Mouse (Mus musculus): ENCODE results near the gene Ghrhr.

Ghrhr gene

DNA sequence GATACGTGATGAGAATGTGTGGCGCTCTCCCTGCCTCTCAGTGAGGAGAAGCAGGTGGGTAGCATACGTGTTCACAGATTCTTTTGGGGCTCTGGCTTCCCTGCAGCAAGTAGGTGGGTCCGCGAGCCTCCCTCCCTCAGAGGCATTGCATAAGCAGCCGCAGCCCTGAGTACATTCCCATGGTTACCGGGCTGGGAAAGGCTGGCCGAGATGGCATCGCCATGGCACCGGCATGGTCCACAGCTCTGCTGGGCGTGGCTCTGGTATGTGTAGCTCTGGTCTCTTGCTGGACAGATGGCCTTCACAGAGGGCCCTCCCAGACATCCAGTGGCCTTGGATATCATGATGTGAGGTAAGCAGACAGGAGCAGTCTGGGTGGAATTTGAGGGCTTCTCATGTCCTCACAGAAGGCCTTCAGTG lies 20.5 kb downstream of the Ghrhr start:
- DNase-seq (ENCODE audit: low read depth, low spot score), result no peak
- Histone ChIP-seq H3K27me3 (ENCODE audit: control insufficient read depth, insufficient read depth, low read length, poor library complexity, severe bottlenecking) (no peaks in the 10 kb centered on the region), H3K36me3 (ENCODE audit: control insufficient read depth, insufficient read depth, low read length, poor library complexity, severe bottlenecking) (no peaks in the 10 kb centered on the region)

DNA sequence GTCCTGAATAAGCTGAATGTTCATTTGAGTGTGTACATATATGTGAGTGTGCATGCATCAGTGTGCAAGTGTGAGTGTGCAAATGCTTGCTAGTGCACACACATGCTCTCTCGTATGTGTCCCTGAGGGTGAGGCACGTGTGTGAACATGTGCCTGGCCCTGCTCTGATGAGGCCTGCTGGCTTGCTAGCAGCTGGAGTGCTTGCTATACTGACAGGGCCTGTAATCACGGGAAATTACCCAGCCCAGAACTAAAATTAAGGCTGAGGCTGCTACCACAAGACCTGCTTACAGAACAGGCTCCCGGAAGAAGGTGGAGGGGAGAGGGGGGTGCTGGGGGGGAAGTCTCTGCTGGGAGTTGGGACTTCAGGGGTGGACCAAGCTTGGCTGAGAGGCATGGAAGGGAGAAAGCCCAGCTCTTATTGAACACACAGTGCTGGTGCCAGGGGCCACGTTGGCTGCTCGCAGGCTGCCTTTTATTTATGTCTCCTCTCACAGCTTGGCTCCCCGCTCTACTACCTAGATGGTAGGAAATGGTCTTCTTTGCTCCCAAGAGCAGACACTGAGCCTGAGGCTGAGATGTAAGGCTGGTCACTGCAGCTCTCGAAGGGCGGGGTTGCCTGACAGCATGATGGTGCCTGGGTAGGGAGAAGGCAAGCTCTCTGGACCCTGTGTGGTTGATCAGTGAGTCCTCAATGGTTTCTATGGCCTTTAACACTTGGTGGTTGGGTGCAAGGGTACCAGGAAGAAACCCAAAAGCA lies 23.0 kb downstream of the Ghrhr start:
- no peaks in the 10 kb centered on the region for H3K27me3 ChIP-seq (ENCODE audit: control insufficient read depth, insufficient read depth, low read length, poor library complexity, severe bottlenecking)
- H3K36me3 ChIP-seq (ENCODE audit: control insufficient read depth, insufficient read depth, low read length, poor library complexity, severe bottlenecking), result no peaks in the 10 kb centered on the region
- DNase-seq (ENCODE audit: low read depth, low spot score), result no peak

DNA sequence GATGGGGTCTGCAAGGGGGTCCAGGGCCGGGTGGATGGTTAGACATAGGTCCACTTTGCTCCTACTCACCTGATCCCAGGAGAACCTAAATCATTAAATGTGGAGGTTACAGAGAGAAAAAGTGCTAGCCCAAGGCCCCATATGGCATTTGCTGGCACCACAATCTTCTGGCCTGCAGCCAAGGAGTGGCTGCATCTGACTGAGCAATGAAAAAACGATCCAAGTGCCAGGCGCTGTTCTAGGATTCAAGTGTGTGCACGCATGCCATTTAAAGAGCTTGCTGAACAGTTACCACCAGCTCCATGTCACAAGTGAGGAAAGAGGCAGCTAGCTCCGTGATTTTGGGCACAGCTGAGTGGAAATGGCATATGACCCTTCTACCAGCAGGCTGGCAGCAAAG lies 23.8 kb downstream of the Ghrhr start:
- DNase-seq (ENCODE audit: low read depth, low spot score), result no peak
- Histone ChIP-seq H3K27me3 (ENCODE audit: control insufficient read depth, insufficient read depth, low read length, poor library complexity, severe bottlenecking) (no peaks in the 10 kb centered on the region), H3K36me3 (ENCODE audit: control insufficient read depth, insufficient read depth, low read length, poor library complexity, severe bottlenecking) (no peaks in the 10 kb centered on the region)

DNA sequence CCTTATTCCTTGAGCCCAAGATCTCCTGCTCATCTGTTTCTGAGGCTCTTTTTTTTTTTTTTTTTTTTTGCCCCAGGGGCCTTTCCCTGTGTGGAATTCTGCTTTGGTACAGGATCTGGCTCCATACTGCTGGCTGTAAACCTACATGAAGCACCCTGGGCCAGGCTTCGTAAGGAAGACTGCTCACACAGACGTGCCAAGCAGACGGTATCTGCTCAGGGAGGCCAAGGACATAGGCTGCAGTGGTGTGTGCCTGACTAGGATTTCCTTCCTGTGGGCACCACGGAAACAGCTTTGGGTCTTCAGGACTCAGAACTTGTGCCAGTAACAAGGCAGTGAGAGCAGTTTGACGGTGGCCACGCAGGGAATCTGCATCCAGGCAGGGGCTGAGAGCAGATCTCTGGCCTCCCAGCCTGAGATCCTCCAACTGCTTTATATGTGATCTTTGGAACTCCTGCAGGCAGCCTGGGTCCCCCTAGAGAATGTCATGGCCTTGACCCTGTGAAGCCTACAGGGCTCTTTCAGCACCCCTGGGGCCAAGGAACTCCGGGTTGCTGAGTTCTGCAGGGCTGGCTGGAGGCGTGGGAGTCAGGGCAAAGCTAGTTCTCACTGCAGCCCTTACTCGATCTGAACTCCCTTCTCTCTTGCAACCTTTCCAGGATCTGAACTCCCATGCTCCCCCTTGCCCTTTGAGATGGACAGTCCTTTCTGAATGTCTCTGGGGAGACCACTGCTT lies 26.1 kb downstream of the Ghrhr start:
- Histone ChIP-seq H3K36me3 (ENCODE audit: control insufficient read depth, insufficient read depth, low read length, poor library complexity, severe bottlenecking) (no peaks in the 10 kb centered on the region), H3K27me3 (ENCODE audit: control insufficient read depth, insufficient read depth, low read length, poor library complexity, severe bottlenecking) (no peaks in the 10 kb centered on the region)
- no peak for DNase-seq (ENCODE audit: low read depth, low spot score)

DNA sequence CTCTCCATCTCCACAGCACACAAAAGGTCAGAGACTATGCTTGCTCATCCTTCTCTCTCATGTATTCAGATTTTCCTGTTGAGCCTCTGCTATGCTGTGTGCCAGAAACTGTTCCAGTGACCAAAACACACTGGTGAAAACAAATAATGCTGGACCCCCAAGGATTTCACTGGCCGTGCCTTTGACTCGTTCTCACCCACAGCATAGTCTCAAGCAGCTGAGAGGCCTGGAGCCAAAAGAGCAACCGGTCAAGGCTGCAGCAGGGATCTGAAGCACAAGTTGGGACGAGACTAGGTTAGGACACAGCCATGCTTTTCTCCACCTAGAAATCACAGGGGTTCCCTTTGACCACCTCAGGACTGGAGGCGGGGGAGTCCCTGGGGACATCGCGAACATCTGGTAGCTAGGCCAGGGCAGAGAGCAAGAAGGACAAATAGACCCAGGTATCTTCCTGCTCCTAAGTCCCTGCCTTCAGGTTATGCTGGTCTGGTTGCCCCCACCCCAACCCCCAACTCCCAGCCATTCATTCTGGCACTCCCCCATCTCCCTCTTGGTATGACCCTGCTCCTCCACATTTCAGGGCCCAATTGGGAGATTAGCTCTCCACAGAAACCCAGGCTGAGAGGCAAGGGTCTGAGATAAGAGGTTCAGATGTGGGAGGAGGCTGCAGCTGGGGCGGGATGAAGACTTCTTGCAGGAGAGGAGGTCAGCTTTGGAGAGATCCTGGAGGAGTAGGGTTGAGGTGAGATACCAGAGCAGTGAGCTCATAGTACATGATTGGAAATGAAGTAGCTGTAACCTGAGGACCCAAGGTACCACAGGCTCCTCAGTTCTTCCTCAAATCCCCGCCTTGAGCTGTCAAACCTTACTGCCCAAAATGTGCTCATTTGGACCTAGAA lies 27.6 kb downstream of the Ghrhr start:
- H3K36me3 ChIP-seq (ENCODE audit: control insufficient read depth, insufficient read depth, low read length, poor library complexity, severe bottlenecking), result no peaks in the 10 kb centered on the region
- no peak for DNase-seq (ENCODE audit: low read depth, low spot score)
- no peaks in the 10 kb centered on the region for H3K27me3 ChIP-seq (ENCODE audit: control insufficient read depth, insufficient read depth, low read length, poor library complexity, severe bottlenecking)

DNA sequence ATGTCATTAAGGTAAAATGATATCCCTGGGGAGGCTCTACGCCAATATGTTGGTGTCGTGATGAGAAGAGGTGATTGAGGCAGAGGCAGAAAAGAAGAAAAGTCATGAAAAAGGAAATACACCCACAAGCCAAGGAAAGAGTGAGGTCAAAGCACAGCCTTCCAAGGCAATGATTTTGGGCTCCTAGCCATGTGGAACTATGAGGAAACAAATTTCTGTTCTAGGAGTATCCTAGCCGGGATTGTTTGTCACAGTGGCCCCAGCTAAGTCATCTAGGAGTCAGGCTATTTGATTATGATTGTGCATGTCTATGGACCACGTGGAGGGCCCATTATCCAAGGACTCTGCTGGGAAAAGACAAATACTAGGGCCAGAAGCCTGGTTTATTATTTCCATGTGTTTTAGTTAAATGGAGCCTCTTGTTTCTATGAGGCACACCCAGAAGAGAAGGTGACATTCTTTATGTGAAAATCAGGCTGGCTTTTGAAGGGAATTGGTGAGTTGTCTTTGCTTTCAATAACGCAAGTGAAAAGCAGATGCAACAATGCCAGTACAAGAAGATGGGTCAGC lies 28.4 kb downstream of the Ghrhr start:
- H3K36me3 ChIP-seq (ENCODE audit: control insufficient read depth, insufficient read depth, low read length, poor library complexity, severe bottlenecking), result no peaks in the 10 kb centered on the region
- no peaks in the 10 kb centered on the region for H3K27me3 ChIP-seq (ENCODE audit: control insufficient read depth, insufficient read depth, low read length, poor library complexity, severe bottlenecking)
- no peak for DNase-seq (ENCODE audit: low read depth, low spot score)

DNA sequence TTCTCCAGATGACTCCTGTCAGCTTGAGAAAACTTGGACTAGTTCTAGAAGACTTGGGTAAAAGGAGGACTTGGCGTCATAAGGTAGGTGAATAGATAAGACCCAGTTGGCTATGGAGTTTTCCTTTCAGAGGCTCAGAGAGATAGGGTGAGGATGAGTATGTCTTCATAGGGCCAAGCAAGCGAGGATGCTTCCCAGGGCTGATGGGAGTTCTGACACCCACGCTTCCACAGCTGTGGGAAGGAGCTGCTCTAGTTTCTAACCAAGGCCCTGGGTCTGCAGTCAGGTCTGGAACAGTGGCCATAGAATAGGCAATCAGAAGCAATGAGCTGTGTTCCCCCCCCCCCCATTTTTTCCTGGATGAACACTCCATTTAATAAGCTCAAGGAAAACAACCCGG lies 31.2 kb downstream of the Ghrhr start:
- Histone ChIP-seq H3K36me3 (ENCODE audit: control insufficient read depth, insufficient read depth, low read length, poor library complexity, severe bottlenecking) (no peaks in the 10 kb centered on the region), H3K27me3 (ENCODE audit: control insufficient read depth, insufficient read depth, low read length, poor library complexity, severe bottlenecking) (no peaks in the 10 kb centered on the region)
- DNase-seq (ENCODE audit: low read depth, low spot score), result no peak

DNA sequence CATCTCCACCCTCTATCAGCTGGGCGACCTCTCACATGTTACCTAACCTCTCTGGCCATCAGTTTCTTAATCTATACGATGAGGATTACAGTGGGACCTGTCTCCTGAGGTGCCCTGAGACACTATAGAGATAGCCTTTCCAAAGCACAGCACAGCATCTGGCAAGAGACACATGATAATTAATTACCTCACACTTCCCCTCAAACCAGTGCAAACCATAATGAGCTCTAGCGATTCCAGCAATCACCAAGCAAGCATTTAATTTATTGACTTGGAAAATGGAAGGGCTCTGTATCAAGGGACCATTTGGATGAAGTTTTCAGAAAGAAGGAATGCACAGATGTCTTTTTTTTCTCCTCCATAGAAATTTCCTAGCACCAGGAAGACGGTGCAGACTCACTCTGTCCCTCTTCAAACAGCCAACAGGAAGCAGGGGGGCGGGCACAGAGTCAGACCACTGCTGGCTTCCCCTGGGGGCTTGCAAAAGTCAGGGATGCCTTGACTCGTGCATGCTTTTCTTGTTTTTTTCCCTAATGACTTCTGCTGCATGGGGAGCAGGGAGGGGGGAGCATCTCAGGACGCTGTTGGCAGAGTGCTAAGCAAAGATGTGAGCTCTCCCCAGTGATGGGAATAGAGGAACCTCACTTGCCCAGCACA lies 34.2 kb downstream of the Ghrhr start:
- DNase-seq (ENCODE audit: low read depth, low spot score), result no peak

DNA sequence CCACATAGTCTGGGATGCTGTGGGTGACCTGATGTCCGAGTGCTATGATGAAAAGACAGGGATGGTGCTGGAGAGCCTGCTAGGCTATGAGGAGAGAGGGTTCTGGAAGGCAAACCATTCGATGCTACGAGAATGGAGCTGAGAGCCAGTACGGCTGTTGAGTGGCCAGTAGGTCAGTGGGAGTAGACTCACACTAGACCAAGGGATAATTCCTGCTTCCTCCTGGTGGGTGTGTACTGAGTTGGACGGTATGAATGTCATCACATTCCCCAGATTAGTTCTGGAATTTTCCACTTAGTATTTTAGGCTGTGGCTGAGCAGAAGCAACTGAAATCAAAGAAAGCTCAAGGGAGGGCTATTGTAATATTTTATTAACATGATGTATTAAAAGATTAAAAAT lies 34.9 kb downstream of the Ghrhr start:
- DNase-seq (ENCODE audit: low read depth, low spot score), result no peak
- H3K27me3 ChIP-seq (ENCODE audit: control insufficient read depth, insufficient read depth, low read length, poor library complexity, severe bottlenecking), result no peaks in the 10 kb centered on the region
- no peaks in the 10 kb centered on the region for H3K36me3 ChIP-seq (ENCODE audit: control insufficient read depth, insufficient read depth, low read length, poor library complexity, severe bottlenecking)

More for the DNA sequence above, 34.2 kb downstream of the Ghrhr start:
- Histone ChIP-seq H3K27me3 (ENCODE audit: control insufficient read depth, insufficient read depth, low read length, poor library complexity, severe bottlenecking) (no peaks in the 10 kb centered on the region), H3K36me3 (ENCODE audit: control insufficient read depth, insufficient read depth, low read length, poor library complexity, severe bottlenecking) (no peaks in the 10 kb centered on the region)

DNA sequence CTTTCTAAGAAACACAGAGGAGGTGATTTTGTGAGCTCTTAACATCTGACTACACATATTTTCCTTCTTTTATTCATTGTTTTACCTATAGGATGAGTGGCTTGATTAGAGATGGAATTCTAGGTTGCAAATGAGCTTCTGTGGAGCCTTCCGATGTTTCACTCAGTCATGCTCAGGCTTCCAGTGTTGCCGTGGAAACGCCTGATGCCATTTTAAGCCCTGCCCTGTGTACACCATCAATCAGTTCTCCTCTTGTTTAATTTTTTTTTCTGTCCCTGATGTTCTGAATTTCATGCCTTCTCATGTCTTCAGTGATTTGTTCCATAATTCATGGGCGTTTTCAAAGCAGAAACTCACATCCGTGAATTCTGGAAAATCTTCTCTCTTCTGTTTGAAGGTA lies 40.1 kb downstream of the Ghrhr start:
- Histone ChIP-seq H3K36me3 (ENCODE audit: control insufficient read depth, insufficient read depth, low read length, poor library complexity, severe bottlenecking) (no peaks in the 10 kb centered on the region), H3K27me3 (ENCODE audit: control insufficient read depth, insufficient read depth, low read length, poor library complexity, severe bottlenecking) (no peaks in the 10 kb centered on the region)
- DNase-seq (ENCODE audit: low read depth, low spot score), result no peak

DNA sequence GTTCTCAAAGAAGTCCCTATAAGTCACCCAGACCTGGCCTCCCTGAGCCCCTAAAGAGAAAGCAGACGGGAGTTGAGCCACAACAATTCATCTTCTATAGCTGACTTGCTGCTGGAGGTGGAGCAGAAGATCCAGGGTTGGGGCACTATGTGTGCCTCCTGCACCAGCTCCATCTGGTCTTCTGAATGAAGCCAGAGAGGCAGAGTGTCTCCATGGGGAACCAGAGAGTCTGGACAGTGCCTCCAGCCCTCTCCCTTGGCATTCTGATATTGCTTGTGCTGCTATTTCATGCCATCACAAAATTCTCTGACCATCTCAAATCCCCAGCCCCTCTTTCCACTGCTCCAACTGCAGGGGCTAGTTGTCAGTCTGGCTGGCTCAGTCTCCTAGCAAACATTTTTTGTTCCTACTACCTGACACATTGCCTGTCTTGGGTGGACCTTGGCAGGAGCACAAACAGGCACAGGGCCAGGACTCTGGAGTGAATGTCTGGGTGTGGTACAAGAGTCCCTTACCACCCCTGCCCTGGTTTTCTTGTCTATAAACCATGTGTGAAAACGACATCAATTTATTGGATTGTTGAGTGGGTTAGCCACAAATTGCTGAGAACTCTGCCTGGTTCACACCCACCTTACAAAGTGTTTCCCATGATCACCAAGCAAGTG lies 42.8 kb downstream of the Ghrhr start:
- Histone ChIP-seq H3K36me3 (ENCODE audit: control insufficient read depth, insufficient read depth, low read length, poor library complexity, severe bottlenecking) (no peaks in the 10 kb centered on the region), H3K27me3 (ENCODE audit: control insufficient read depth, insufficient read depth, low read length, poor library complexity, severe bottlenecking) (no peaks in the 10 kb centered on the region)
- DNase-seq (ENCODE audit: low read depth, low spot score), result no peak

DNA sequence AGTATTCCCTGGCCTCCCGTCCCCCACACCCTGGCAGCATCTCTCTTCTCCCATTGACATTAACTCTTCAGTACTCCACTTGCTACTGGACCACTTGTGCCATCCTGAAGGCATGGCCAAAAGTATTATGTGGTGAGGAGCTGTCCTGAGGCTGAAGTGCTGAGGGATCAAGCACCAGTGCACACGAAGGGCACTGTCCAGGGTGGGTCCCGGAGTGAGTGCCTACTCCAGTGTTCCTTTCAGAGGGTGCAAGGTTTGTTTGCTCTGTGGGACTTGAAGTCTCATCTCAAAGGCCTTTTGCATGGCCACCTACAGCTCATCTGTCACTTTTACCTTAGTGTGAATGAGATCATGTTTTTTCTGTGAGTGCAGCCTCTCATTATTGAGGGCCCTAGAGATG lies 44.3 kb downstream of the Ghrhr start:
- no peak for DNase-seq (ENCODE audit: low read depth, low spot score)
- Histone ChIP-seq H3K36me3 (ENCODE audit: control insufficient read depth, insufficient read depth, low read length, poor library complexity, severe bottlenecking) (no peaks in the 10 kb centered on the region), H3K27me3 (ENCODE audit: control insufficient read depth, insufficient read depth, low read length, poor library complexity, severe bottlenecking) (no peaks in the 10 kb centered on the region)

DNA sequence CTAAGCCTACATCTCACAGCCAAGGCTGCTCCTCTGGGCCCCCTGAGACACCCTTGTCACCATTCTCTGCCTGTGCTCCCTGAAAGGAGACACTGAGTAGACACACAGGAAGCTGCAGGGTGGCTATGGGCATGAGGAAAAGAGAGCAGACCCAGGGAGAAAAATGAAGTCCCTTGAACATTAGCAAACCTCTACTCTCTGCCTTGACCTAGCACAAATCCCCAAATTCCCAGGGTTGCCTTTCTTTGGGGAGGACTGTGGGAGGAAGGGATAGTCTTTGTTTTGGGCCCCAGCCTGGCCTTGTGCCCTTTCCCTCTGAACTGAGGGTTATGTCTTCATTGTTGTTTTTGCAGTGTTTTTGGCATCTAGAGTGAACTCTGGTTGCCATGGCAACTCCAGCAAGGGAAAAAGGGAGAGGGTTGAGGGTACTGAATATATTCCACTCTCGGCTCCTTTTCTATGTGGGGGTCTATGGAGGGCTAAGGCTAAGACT lies 44.8 kb downstream of the Ghrhr start:
- no peak for DNase-seq (ENCODE audit: low read depth, low spot score)
- H3K36me3 ChIP-seq (ENCODE audit: control insufficient read depth, insufficient read depth, low read length, poor library complexity, severe bottlenecking), result no peaks in the 10 kb centered on the region
- no peaks in the 10 kb centered on the region for H3K27me3 ChIP-seq (ENCODE audit: control insufficient read depth, insufficient read depth, low read length, poor library complexity, severe bottlenecking)

DNA sequence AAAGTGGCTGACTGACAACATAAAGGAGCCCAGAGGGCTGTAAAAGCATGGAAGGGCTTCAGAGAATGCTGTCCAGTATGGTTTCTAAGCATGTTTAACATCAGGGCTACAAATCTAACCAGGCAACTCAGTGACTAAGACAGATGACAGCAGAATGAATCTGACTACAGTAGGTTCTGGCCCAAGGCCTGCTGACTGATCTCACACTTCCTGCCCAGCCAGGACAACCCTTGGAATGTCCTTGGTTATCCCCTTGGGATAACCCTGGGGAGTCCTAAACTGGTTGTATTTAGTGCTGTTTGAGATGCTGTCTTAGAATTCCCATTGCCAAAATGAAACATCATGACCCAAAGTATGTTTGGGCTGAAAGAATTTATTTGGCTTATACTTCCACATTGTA lies 56.0 kb downstream of the Ghrhr start:
- Histone ChIP-seq H3K27me3 (ENCODE audit: control insufficient read depth, insufficient read depth, low read length, poor library complexity, severe bottlenecking) (no peaks in the 10 kb centered on the region), H3K36me3 (ENCODE audit: control insufficient read depth, insufficient read depth, low read length, poor library complexity, severe bottlenecking) (no peaks in the 10 kb centered on the region)
- DNase-seq (ENCODE audit: low read depth, low spot score), result no peak

Measured in splenic B cell, adult 2 months (primary cell).